Comparison of ENCODE assay signal across 8 mouse cellular contexts in genomic region chr14:52338751-52339511, GRCm38 (mm10). TPM values are rescaled to one million over a fixed set of nuclear protein-coding genes. Genes with fewer than 3 reads are reported as not detected.
DNase-seq lines count a peak whose midpoint lies in the region; ATAC-seq and TF ChIP-seq lines count a peak whose summit lies in the region.

No protein-coding gene starts in this region.

- 14% methylated on average over 21 of the region's 21 CpGs for WGBS in kidney, adult 2 months
- 30% methylated on average over 21 of the region's 21 CpGs for WGBS in midbrain, embryonic 15.5 days
- 26% methylated on average over 21 of the region's 21 CpGs for WGBS in stomach, embryonic 15.5 days

- peak; percentile 78 for ATAC-seq in midbrain, embryonic 15.5 days (replicated peaks)
- no peak for ATAC-seq in stomach, embryonic 15.5 days (ENCODE audit: insufficient read depth, low FRiP score, low read depth)

- no peak for TF ChIP-seq POLR2A in kidney, adult 2 months (IDR thresholded peaks at IDR 0.05; ENCODE audit: low read depth, low read length)

- H3K27me3 ChIP-seq in kidney, adult 2 months (replicated peaks; ENCODE audit: control insufficient read depth, insufficient read depth, low read length) = no peaks in the 10 kb centered on the region
- H3K27me3 ChIP-seq in midbrain, embryonic 15.5 days (replicated peaks) = no peaks in the 10 kb centered on the region
- no peaks in the 10 kb centered on the region; the same call in 1 of the 2 replicates for H3K27me3 ChIP-seq in stomach, embryonic 15.5 days (replicated peaks)

- H3K4me2 ChIP-seq in midbrain, embryonic 15.5 days = peak overlapping the region; percentile 47
- peak overlapping the region; percentile 39; the same call in 1 of the 2 replicates for H3K4me2 ChIP-seq in stomach, embryonic 15.5 days

- H3K4me3 ChIP-seq in kidney, adult 2 months (ENCODE audit: insufficient read depth, low read depth, low read length) = no peak overlapping the region
- H3K4me3 ChIP-seq in midbrain, embryonic 15.5 days = peak overlapping the region; percentile 31
- peak overlapping the region; percentile 17; the same call in 1 of the 2 replicates for H3K4me3 ChIP-seq in stomach, embryonic 15.5 days (replicated peaks)

- H3K36me3 ChIP-seq in kidney, adult 2 months (ENCODE audit: control insufficient read depth, insufficient read depth, low read length) = no peaks in the 10 kb centered on the region
- H3K36me3 ChIP-seq in midbrain, embryonic 15.5 days (replicated peaks) = no peaks in the 10 kb centered on the region
- no peaks in the 10 kb centered on the region for H3K36me3 ChIP-seq in stomach, embryonic 15.5 days

- peak overlapping the region; percentile 31; the same call in 1 of the 2 replicates for H3K9ac ChIP-seq in midbrain, embryonic 15.5 days
- no peak overlapping the region for H3K9ac ChIP-seq in stomach, embryonic 15.5 days

- intact Hi-C loops in left cerebral cortex, postnatal 4 days (cut with DNase I) = loop anchor here (5.0 kb wide), 1 partner anchor 42 kb away; no protein-coding TSS in a partner anchor

- no peak overlapping the region for H3K27ac ChIP-seq in kidney, adult 2 months (ENCODE audit: insufficient read depth, low read depth, low read length)
- peak overlapping the region; percentile 64 for H3K27ac ChIP-seq in midbrain, embryonic 15.5 days
- H3K27ac ChIP-seq in stomach, embryonic 15.5 days = no peak overlapping the region

- no peaks in the 10 kb centered on the region for H3K9me3 ChIP-seq in midbrain, embryonic 15.5 days
- no peaks in the 10 kb centered on the region for H3K9me3 ChIP-seq in stomach, embryonic 15.5 days

- TF ChIP-seq CTCF in kidney, adult 2 months (conservative IDR thresholded peaks at IDR 0.05; ENCODE audit: insufficient read depth, insufficient read length, low read depth, low read length) = peak; percentile 88

- DNase-seq in 416B (ENCODE audit: low read depth) = peak; percentile 86
- DNase-seq in T-cell, adult 2 months (ENCODE audit: low spot score) = peak; percentile 72
- DNase-seq in embryo, embryonic 11.5 days (ENCODE audit: low read depth, low spot score) = peak; percentile 63
- peak; percentile 69 for DNase-seq in heart, adult 8-10 months (ENCODE audit: low spot score)
- DNase-seq in kidney, adult 2 months = peak; percentile 81
- DNase-seq in left cerebral cortex, postnatal 4 days = peak; percentile 53

- no peaks in the 10 kb centered on the region for H3K4me1 ChIP-seq in kidney, adult 2 months (ENCODE audit: control insufficient read depth, insufficient read depth, low read length)
- peaks cover 2% of the 10 kb centered on the region; the same call in 1 of the 2 replicates for H3K4me1 ChIP-seq in midbrain, embryonic 15.5 days
- no peaks in the 10 kb centered on the region for H3K4me1 ChIP-seq in stomach, embryonic 15.5 days

RNA-seq across cellular contexts. Expression of gene Sall2, which starts 10.4 kb away (rescaled TPM):
- total RNA-seq in heart, adult 8-10 months (2022) = 1 to 10 TPM; 1.4 to 1.6 (median 1.4) TPM
- polyA plus RNA-seq in kidney, adult 2 months (2012; rRNA removed) = 16.9 and 18.3 TPM in 2 replicates
- total RNA-seq in left cerebral cortex, postnatal 4 days (2021) = 10 to 100 TPM; 45.9 to 48.7 TPM
- 48.8 and 49.7 TPM in 2 replicates for polyA plus RNA-seq in midbrain, embryonic 15.5 days (2015; fragmentation: Nextera tagmentation; extraction: Ambion mirVana)
- polyA plus RNA-seq in stomach, embryonic 15.5 days (2015; fragmentation: Nextera tagmentation; extraction: Ambion mirVana) = 10.1 and 10.8 TPM in 2 replicates

RNA-seq across cellular contexts. Expression of gene Olfr1513, which starts 17.3 kb away (rescaled TPM):
- not detected for total RNA-seq in heart, adult 8-10 months (2022)
- not detected in 2 replicates for polyA plus RNA-seq in kidney, adult 2 months (2012; rRNA removed)
- not detected for total RNA-seq in left cerebral cortex, postnatal 4 days (2021)
- polyA plus RNA-seq in midbrain, embryonic 15.5 days (2015; fragmentation: Nextera tagmentation; extraction: Ambion mirVana) = not detected in 2 replicates
- not detected in 2 replicates for polyA plus RNA-seq in stomach, embryonic 15.5 days (2015; fragmentation: Nextera tagmentation; extraction: Ambion mirVana)

RNA-seq across cellular contexts. Expression of gene Mettl3, which starts 34.0 kb away (rescaled TPM):
- 10 to 100 TPM; 13.9 to 19.3 (median 16.3) TPM for total RNA-seq in heart, adult 8-10 months (2022)
- 16.0 and 23.5 TPM in 2 replicates for polyA plus RNA-seq in kidney, adult 2 months (2012; rRNA removed)
- total RNA-seq in left cerebral cortex, postnatal 4 days (2021) = 10 to 100 TPM; 39.2 to 47.4 TPM
- 50.2 and 54.7 TPM in 2 replicates for polyA plus RNA-seq in midbrain, embryonic 15.5 days (2015; fragmentation: Nextera tagmentation; extraction: Ambion mirVana)
- polyA plus RNA-seq in stomach, embryonic 15.5 days (2015; fragmentation: Nextera tagmentation; extraction: Ambion mirVana) = 44.3 and 45.0 TPM in 2 replicates

RNA-seq across cellular contexts. Expression of gene Olfr1512, which starts 40.0 kb away (rescaled TPM):
- not detected for total RNA-seq in heart, adult 8-10 months (2022)
- polyA plus RNA-seq in kidney, adult 2 months (2012; rRNA removed) = not detected in 2 replicates
- not detected for total RNA-seq in left cerebral cortex, postnatal 4 days (2021)
- 0.08 and 0.18 TPM in 2 replicates for polyA plus RNA-seq in midbrain, embryonic 15.5 days (2015; fragmentation: Nextera tagmentation; extraction: Ambion mirVana)
- not detected in 2 replicates for polyA plus RNA-seq in stomach, embryonic 15.5 days (2015; fragmentation: Nextera tagmentation; extraction: Ambion mirVana)

RNA-seq across cellular contexts. Expression of gene Olfr1511, which starts 58.2 kb away (rescaled TPM):
- total RNA-seq in heart, adult 8-10 months (2022) = not detected
- polyA plus RNA-seq in kidney, adult 2 months (2012; rRNA removed) = not detected in 2 replicates
- total RNA-seq in left cerebral cortex, postnatal 4 days (2021) = not detected
- polyA plus RNA-seq in midbrain, embryonic 15.5 days (2015; fragmentation: Nextera tagmentation; extraction: Ambion mirVana) = 0.12 and 0.38 TPM in 2 replicates
- polyA plus RNA-seq in stomach, embryonic 15.5 days (2015; fragmentation: Nextera tagmentation; extraction: Ambion mirVana) = not detected in 2 replicates
